Mouse (Mus musculus): ENCODE measurements at regions not wholly inside any gene's neighbourhood (a gene's known extent, or its start where the extent isn't known, plus 50 kb on each side); places are given as distances from the start of the nearest gene placed in this dataset.

- no peak for DNase-seq (ENCODE audit: low spot score)
- Histone ChIP-seq H3K4me1 (replicated peaks) (peaks cover 7% of the 10 kb centered on the region; the same call in 1 of the 2 replicates), H3K4me3 (no peak overlapping the region), H3K27me3 (ENCODE audit: insufficient read depth, poor library complexity, severe bottlenecking) (no peaks in the 10 kb centered on the region), H3K9me3 (no peaks in the 10 kb centered on the region), H3K27ac (no peak overlapping the region), H3K36me3 (no peaks in the 10 kb centered on the region)
- 91% methylated on average over 6 of the region's 6 CpGs for WGBS
Measured at GRCm38 (mm10) chr5:91708149-91708548, 190.7 kb downstream of the Parm1 start.

GRCm38 (mm10) chr5:91697075-91697474 is 179.7 kb downstream of the Parm1 start:
- H3K4me3 ChIP-seq: no peak overlapping the region
- H3K27ac ChIP-seq: no peak overlapping the region
- no peaks in the 10 kb centered on the region for H3K9me3 ChIP-seq
- 79% methylated on average over 6 of the region's 6 CpGs for WGBS
- no peaks in the 10 kb centered on the region; the same call in 1 of the 2 replicates for H3K4me1 ChIP-seq (replicated peaks)
- H3K36me3 ChIP-seq: no peaks in the 10 kb centered on the region
- H3K27me3 ChIP-seq (ENCODE audit: insufficient read depth, poor library complexity, severe bottlenecking): no peaks in the 10 kb centered on the region
- no peak for DNase-seq (ENCODE audit: low spot score)

GRCm38 (mm10) chr5:91696532-91696931 is 179.1 kb downstream of the Parm1 start:
- DNase-seq (ENCODE audit: low spot score): no peak
- H3K27me3 ChIP-seq (ENCODE audit: insufficient read depth, poor library complexity, severe bottlenecking): no peaks in the 10 kb centered on the region
- H3K4me1 ChIP-seq (replicated peaks): peaks cover 2% of the 10 kb centered on the region; the same call in 1 of the 2 replicates
- H3K27ac ChIP-seq: no peak overlapping the region
- H3K9me3 ChIP-seq: no peaks in the 10 kb centered on the region
- H3K4me3 ChIP-seq: no peak overlapping the region
- WGBS: 89% methylated on average over 6 of the region's 6 CpGs
- H3K36me3 ChIP-seq: no peaks in the 10 kb centered on the region

GRCm38 (mm10) chr5:91695632-91696031 is 178.2 kb downstream of the Parm1 start:
- no peaks in the 10 kb centered on the region for H3K9me3 ChIP-seq

GRCm38 (mm10) chr5:91693277-91693676 is 175.9 kb downstream of the Parm1 start:
- Histone ChIP-seq H3K4me3 (no peak overlapping the region), H3K27ac (no peak overlapping the region), H3K27me3 (ENCODE audit: insufficient read depth, poor library complexity, severe bottlenecking) (no peaks in the 10 kb centered on the region), H3K4me1 (replicated peaks) (peaks cover 3% of the 10 kb centered on the region; the same call in 1 of the 2 replicates), H3K9me3 (no peaks in the 10 kb centered on the region), H3K36me3 (no peaks in the 10 kb centered on the region)
- 87% methylated on average over 11 of the region's 11 CpGs for WGBS
- DNase-seq (ENCODE audit: low spot score): no peak

More at GRCm38 (mm10) chr5:91695632-91696031, 178.2 kb downstream of the Parm1 start:
- WGBS: 76% methylated on average over 3 of the region's 3 CpGs
- Histone ChIP-seq H3K4me1 (replicated peaks) (peaks cover 3% of the 10 kb centered on the region; the same call in 1 of the 2 replicates), H3K27ac (no peak overlapping the region), H3K27me3 (ENCODE audit: insufficient read depth, poor library complexity, severe bottlenecking) (no peaks in the 10 kb centered on the region), H3K36me3 (no peaks in the 10 kb centered on the region), H3K4me3 (no peak overlapping the region)
- DNase-seq (ENCODE audit: low spot score): no peak

GRCm38 (mm10) chr5:91692292-91692691 is 174.9 kb downstream of the Parm1 start:
- WGBS: 50% methylated on average over 6 of the region's 6 CpGs
- DNase-seq (ENCODE audit: low spot score): no peak
- no peak overlapping the region for H3K27ac ChIP-seq

GRCm38 (mm10) chr5:91678727-91679126 is 161.3 kb downstream of the Parm1 start:
- 84% methylated on average over 6 of the region's 6 CpGs for WGBS

More at GRCm38 (mm10) chr5:91692292-91692691, 174.9 kb downstream of the Parm1 start:
- Histone ChIP-seq H3K27me3 (ENCODE audit: insufficient read depth, poor library complexity, severe bottlenecking) (no peaks in the 10 kb centered on the region), H3K9me3 (no peaks in the 10 kb centered on the region), H3K36me3 (no peaks in the 10 kb centered on the region), H3K4me3 (no peak overlapping the region), H3K4me1 (replicated peaks) (peaks cover 3% of the 10 kb centered on the region; the same call in 1 of the 2 replicates)

More at GRCm38 (mm10) chr5:91678727-91679126, 161.3 kb downstream of the Parm1 start:
- Histone ChIP-seq H3K4me1 (replicated peaks) (no peaks in the 10 kb centered on the region), H3K36me3 (no peaks in the 10 kb centered on the region), H3K27me3 (ENCODE audit: insufficient read depth, poor library complexity, severe bottlenecking) (no peaks in the 10 kb centered on the region), H3K27ac (no peak overlapping the region), H3K4me3 (no peak overlapping the region), H3K9me3 (no peaks in the 10 kb centered on the region)
- no peak for DNase-seq (ENCODE audit: low spot score)
